Mouse (Mus musculus) intestine, embryonic 14.5 days (tissue): ENCODE data around the gene Mapt. TPM values are rescaled to one million over a fixed set of nuclear protein-coding genes. Genes with fewer than 3 reads are reported as not detected.

Source experiments
- ATAC-seq: fragments of 200-750 bp; cut with Nextera tagmentation; replicated peaks from 2 replicates; pipeline ENCODE4 v1.8.0; 2017; ENCODE audit warnings: low read depth, moderate number of reproducible peaks, moderate TSS enrichment, moderate library complexity; ENCODE audit not compliant: low FRiP score, low TSS enrichment
- DNase-seq: peaks from one replicate; pipeline ENCODE4 v3.0.0-alpha.2; 2018; ENCODE audit warnings: low spot score
- H3K27ac ChIP-seq: fragments of 300-500 bp; sonication (generic); 2 replicates; pipeline ENCODE4 v1.5.1; 2014; ENCODE audit warnings: low read depth, mild to moderate bottlenecking, control low read depth
- H3K27me3 ChIP-seq: fragments of 300-500 bp; sonication (generic); replicated peaks from 2 replicates; pipeline ENCODE4 v1.6.1; 2014; ENCODE audit warnings: low read length, control low read depth; ENCODE audit not compliant: control insufficient read depth, insufficient read depth
- H3K36me3 ChIP-seq: fragments of 300-500 bp; sonication (generic); 2 replicates; pipeline ENCODE4 v1.6.1; 2014; ENCODE audit warnings: low read length, control low read depth; ENCODE audit not compliant: control insufficient read depth, insufficient read depth
- H3K4me1 ChIP-seq: fragments of 300-500 bp; sonication (generic); replicated peaks from 2 replicates; pipeline ENCODE4 v1.6.1; 2014; ENCODE audit warnings: low read length, control low read depth, mixed read lengths; ENCODE audit not compliant: control insufficient read depth, insufficient read depth
- H3K4me2 ChIP-seq: fragments of 300-500 bp; sonication (generic); 2 replicates; pipeline ENCODE4 v1.6.1; 2014; ENCODE audit warnings: low read length
- H3K4me3 ChIP-seq: fragments of 300-500 bp; sonication (generic); 2 replicates; pipeline ENCODE4 v1.5.1; 2014; ENCODE audit warnings: low read depth, low read length, control low read depth, mixed read lengths
- H3K9ac ChIP-seq: fragments of 300-500 bp; sonication (generic); 2 replicates; pipeline ENCODE4 v1.6.1; 2014; ENCODE audit warnings: mild to moderate bottlenecking, low read length
- H3K9me3 ChIP-seq: fragments of 300-500 bp; sonication (generic); 2 replicates; pipeline ENCODE4 v1.6.1; 2016; ENCODE audit warnings: low read length, control low read depth; ENCODE audit not compliant: control insufficient read depth
- WGBS: fragments of 180-500 bp; shearing (Covaris S2); extraction: QIAGEN DNeasy Blood & Tissue Kit; methylation state at CpG from one replicate; pipeline ENCODE4 v1.1.7; 2014; 5-methylcytosine and 5-hydroxymethylcytosine counted together
- polyA plus RNA-seq: library from polyadenylated mRNA; unstranded; fragments of >200 nt; fragmentation: Nextera tagmentation; extraction: Ambion mirVana; gene quantifications from 2 replicates; pipeline ENCODE4 v1.2.1, GENCODE M21; 2014

Mapt gene
- polyA plus RNA-seq, 1 experiment from 2014 or later = 16.8 TPM

GRCm38 (mm10) chr11:104289199-104290031 is 58.2 kb downstream of the Mapt start:
- Histone ChIP-seq H3K9me3 (no peaks in the 10 kb centered on the region), H3K4me3 (no peak overlapping the region), H3K4me2 (no peak overlapping the region), H3K4me1 (0 out of 2 replicates have a peak, but pooled peaks cover 5% of the 10 kb centered on the region), H3K27me3 (no peaks in the 10 kb centered on the region), H3K9ac (no peak overlapping the region), H3K27ac (peak overlapping the region; percentile 70), H3K36me3 (no peaks in the 10 kb centered on the region)
- peak; percentile 54 for ATAC-seq
- peak; percentile 82 for DNase-seq
- WGBS = 18% methylated on average over 13 of the region's 13 CpGs

GRCm38 (mm10) chr11:104292443-104293220 is 61.4 kb downstream of the Mapt start:
- H3K27ac ChIP-seq = peak overlapping the region; percentile 36; the same call in 1 of the 2 replicates
- peaks cover 11% of the 10 kb centered on the region; the same call in 1 of the 2 replicates for H3K4me1 ChIP-seq
- H3K27me3 ChIP-seq = no peaks in the 10 kb centered on the region
- WGBS = 90% methylated on average over 7 of the region's 7 CpGs
- no peak; the same call in none of the 2 replicates for ATAC-seq
- H3K9ac ChIP-seq = no peak overlapping the region
- no peak for DNase-seq
- H3K9me3 ChIP-seq = no peaks in the 10 kb centered on the region
- H3K4me2 ChIP-seq = no peak overlapping the region
- H3K4me3 ChIP-seq = no peak overlapping the region
- H3K36me3 ChIP-seq = no peaks in the 10 kb centered on the region

GRCm38 (mm10) chr11:104293241-104293640 is 62.1 kb downstream of the Mapt start:
- Histone ChIP-seq H3K4me2 (no peak overlapping the region), H3K4me1 (peaks cover 11% of the 10 kb centered on the region; the same call in 1 of the 2 replicates), H3K27ac (peak overlapping the region; percentile 36; the same call in 1 of the 2 replicates), H3K9me3 (no peaks in the 10 kb centered on the region), H3K36me3 (no peaks in the 10 kb centered on the region), H3K27me3 (no peaks in the 10 kb centered on the region), H3K9ac (no peak overlapping the region), H3K4me3 (no peak overlapping the region)
- peak; percentile 74 for ATAC-seq
- 62% methylated on average over 9 of the region's 9 CpGs for whole genome bisulfite sequencing
- peak; percentile 60 for DNase-seq

DNA sequence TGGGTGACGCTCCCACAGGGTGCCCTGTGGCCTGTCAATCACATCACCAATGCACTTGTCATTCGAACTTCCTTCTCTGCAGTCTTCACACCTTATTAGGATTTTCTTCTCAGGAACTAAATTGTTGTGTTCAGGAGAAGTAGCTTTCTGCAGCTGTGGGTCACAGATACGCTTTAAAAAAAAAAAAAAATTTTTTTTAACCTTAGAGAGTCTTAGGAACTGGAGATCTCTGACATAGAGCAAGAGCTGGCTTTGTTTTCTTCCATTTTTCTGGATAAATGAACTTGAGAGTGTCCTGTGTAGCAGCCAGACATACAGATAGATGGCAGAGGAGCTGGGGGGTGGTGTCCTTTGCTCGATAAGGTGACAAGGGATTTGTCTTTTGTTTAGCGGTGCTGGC is 64.0 kb downstream of the Mapt start:
- Histone ChIP-seq H3K27ac (no peak overlapping the region), H3K4me3 (no peak overlapping the region), H3K9ac (no peak overlapping the region), H3K36me3 (no peaks in the 10 kb centered on the region), H3K4me2 (no peak overlapping the region), H3K27me3 (no peaks in the 10 kb centered on the region), H3K9me3 (no peaks in the 10 kb centered on the region), H3K4me1 (peaks cover 5% of the 10 kb centered on the region; the same call in 1 of the 2 replicates)
- ATAC-seq (no peak), DNase-seq (no peak)
- 62% methylated on average over 5 of the region's 5 CpGs for WGBS

GRCm38 (mm10) chr11:104295656-104296055 is 64.5 kb downstream of the Mapt start:
- no peak for ATAC-seq
- no peak overlapping the region for H3K4me2 ChIP-seq
- no peaks in the 10 kb centered on the region for H3K36me3 ChIP-seq
- H3K4me3 ChIP-seq = no peak overlapping the region
- WGBS = 20% methylated on average over 6 of the region's 6 CpGs
- H3K27ac ChIP-seq = no peak overlapping the region
- no peaks in the 10 kb centered on the region for H3K9me3 ChIP-seq
- H3K27me3 ChIP-seq = no peaks in the 10 kb centered on the region
- H3K4me1 ChIP-seq = peaks cover 5% of the 10 kb centered on the region; the same call in 1 of the 2 replicates
- no peak for DNase-seq
- H3K9ac ChIP-seq = no peak overlapping the region

DNA sequence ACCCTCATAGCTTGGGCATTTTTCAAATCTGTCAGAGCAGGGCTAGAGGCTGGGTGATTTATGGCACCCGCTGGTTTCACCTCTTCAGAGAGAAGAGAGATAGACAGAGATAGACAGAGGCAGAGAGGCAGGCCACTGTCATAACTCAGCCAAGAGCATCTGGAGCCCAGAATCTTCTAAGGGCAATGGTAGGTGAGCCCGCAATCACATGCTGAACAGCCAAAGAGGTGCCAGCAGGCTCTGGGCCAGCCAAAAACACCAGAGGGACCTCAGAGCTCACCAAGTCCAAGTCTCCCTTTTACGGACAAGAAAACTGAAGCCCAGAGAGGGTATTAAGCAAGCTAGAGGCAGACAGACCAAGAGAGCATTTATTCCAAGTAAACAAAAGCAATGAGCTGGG is 66.5 kb downstream of the Mapt start:
- 89% methylated on average over 3 of the region's 3 CpGs for WGBS
- H3K9me3 ChIP-seq = no peaks in the 10 kb centered on the region
- H3K27me3 ChIP-seq = no peaks in the 10 kb centered on the region
- H3K36me3 ChIP-seq = no peaks in the 10 kb centered on the region
- H3K27ac ChIP-seq = no peak overlapping the region
- ATAC-seq (no peak), DNase-seq (no peak)
- no peak overlapping the region for H3K9ac ChIP-seq
- peaks cover 10% of the 10 kb centered on the region; the same call in 1 of the 2 replicates for H3K4me1 ChIP-seq
- H3K4me2 ChIP-seq = no peak overlapping the region
- H3K4me3 ChIP-seq = no peak overlapping the region

- no peak overlapping the region for H3K9ac ChIP-seq
- H3K27me3 ChIP-seq = no peaks in the 10 kb centered on the region
- no peak overlapping the region for H3K4me2 ChIP-seq
- H3K4me3 ChIP-seq = no peak overlapping the region
- ATAC-seq = no peak
- no peaks in the 10 kb centered on the region for H3K36me3 ChIP-seq
- H3K4me1 ChIP-seq = 0 out of 2 replicates have a peak, but pooled peaks cover 6% of the 10 kb centered on the region
- 45% methylated on average over 12 of the region's 12 CpGs for WGBS
- H3K27ac ChIP-seq = no peak overlapping the region
- no peaks in the 10 kb centered on the region for H3K9me3 ChIP-seq
- DNase-seq = no peak
Observed at GRCm38 (mm10) chr11:104302628-104303027, 71.4 kb downstream of the Mapt start.

DNA sequence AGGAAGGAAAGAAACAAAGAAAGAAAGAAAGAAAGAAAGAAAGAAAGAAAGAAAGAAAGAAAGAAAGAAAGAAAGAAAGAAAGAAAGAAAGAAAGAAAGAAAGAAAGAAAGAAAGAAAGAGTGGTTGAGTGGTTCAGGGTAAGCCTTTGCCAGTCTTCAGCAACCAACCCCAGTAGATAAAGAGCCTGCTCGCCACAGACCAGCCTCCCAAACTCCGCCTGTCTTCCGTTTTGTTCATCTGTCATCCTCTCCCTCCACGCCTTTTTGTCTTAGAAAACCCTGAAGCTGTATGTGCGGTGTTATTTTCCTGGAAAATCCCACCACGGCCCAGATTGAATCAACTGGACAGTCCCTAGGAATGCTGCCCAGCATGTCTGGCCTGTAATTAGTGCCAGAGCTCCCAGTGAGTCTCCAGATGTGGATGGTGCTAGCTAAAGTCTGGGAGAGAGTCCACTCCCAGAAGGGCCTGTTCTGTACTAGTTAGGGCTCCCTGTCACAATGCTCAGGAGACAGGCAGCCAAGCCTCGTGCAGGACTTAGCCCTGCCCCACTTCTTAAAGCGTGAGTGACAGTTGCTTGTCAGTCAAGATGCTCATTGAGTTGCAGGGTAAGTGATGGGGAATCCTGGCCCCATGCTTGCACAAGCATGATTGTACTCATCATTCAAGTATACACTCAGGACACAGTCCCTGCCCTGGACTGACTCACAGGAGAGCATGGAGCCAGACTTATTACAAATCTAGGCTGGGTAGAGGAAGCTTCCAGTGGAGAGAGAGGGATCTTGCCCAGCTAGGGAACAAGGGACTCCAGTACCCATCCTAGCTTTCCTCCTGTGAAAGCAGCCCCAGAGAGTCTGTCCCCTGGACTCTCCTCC is 72.1 kb downstream of the Mapt start:
- Histone ChIP-seq H3K36me3 (no peaks in the 10 kb centered on the region), H3K4me1 (0 out of 2 replicates have a peak, but pooled peaks cover 6% of the 10 kb centered on the region), H3K27ac (no peak overlapping the region), H3K4me3 (no peak overlapping the region), H3K4me2 (no peak overlapping the region), H3K27me3 (no peaks in the 10 kb centered on the region), H3K9ac (no peak overlapping the region), H3K9me3 (no peaks in the 10 kb centered on the region)
- 62% methylated on average over 8 of the region's 8 CpGs for WGBS
- DNase-seq (no peak), ATAC-seq (no peak)
